Comparison of ENCODE assay signal across 8 mouse cellular contexts in genomic region chr4:154140182-154140212, GRCm38 (mm10). TPM values are rescaled to one million over a fixed set of nuclear protein-coding genes. Genes with fewer than 3 reads are reported as not detected.
A peak's percentile ranks its signal among the peaks of the same experiment; 100 is the strongest.
DNase-seq lines count a peak whose midpoint lies in the region; ATAC-seq and TF ChIP-seq lines count a peak whose summit lies in the region.

Gene Trp73, minus strand, starts transcription at chr4:154140208.

- H3K9me3 ChIP-seq in lung, embryonic 15.5 days, result no peaks in the 10 kb centered on the region
- H3K9me3 ChIP-seq in forebrain, embryonic 13.5 days (replicated peaks), result no peaks in the 10 kb centered on the region
- H3K9me3 ChIP-seq in limb, embryonic 12.5 days, result no peaks in the 10 kb centered on the region

- peaks cover 66% of the 10 kb centered on the region for H3K27me3 ChIP-seq in lung, embryonic 15.5 days
- H3K27me3 ChIP-seq in forebrain, embryonic 13.5 days, result peaks cover 68% of the 10 kb centered on the region
- peaks cover 68% of the 10 kb centered on the region for H3K27me3 ChIP-seq in limb, embryonic 12.5 days

- peak within 1 kb of the TSS; percentile 46 for H3K4me3 ChIP-seq in lung, embryonic 15.5 days
- peak within 1 kb of the TSS; percentile 83 for H3K4me3 ChIP-seq in forebrain, embryonic 13.5 days
- peak within 1 kb of the TSS; percentile 53 for H3K4me3 ChIP-seq in limb, embryonic 12.5 days (replicated peaks)
- H3K4me3 ChIP-seq in olfactory bulb, adult 2 months (ENCODE audit: insufficient read depth, low read depth, low read length), result peak within 1 kb of the TSS; percentile 28

- no peak for TF ChIP-seq POLR2A in olfactory bulb, adult 2 months (IDR thresholded peaks at IDR 0.05; ENCODE audit: insufficient read depth, low read depth, low read length)

- H3K4me1 ChIP-seq in lung, embryonic 15.5 days, result peaks cover 36% of the 10 kb centered on the region
- H3K4me1 ChIP-seq in forebrain, embryonic 13.5 days, result peaks cover 42% of the 10 kb centered on the region
- H3K4me1 ChIP-seq in limb, embryonic 12.5 days (replicated peaks), result peaks cover 27% of the 10 kb centered on the region
- peaks cover 23% of the 10 kb centered on the region for H3K4me1 ChIP-seq in olfactory bulb, adult 2 months (ENCODE audit: control insufficient read depth, insufficient read depth, low read length)

- WGBS in lung, embryonic 15.5 days, result 0% methylated on average over 4 of the region's 4 CpGs
- 0% methylated on average over 4 of the region's 4 CpGs for WGBS in forebrain, embryonic 13.5 days
- 3% methylated on average over 4 of the region's 4 CpGs for WGBS in limb, embryonic 12.5 days
- 0% methylated on average over 4 of the region's 4 CpGs for WGBS in olfactory bulb, adult 2 months

- DNase-seq in lung, postnatal 36 days, result no peak
- DNase-seq in urinary bladder, adult 2 months (ENCODE audit: low spot score), result no peak
- DNase-seq in embryo, embryonic 10 days (ENCODE audit: low spot score), result no peak
- DNase-seq in urinary bladder, adult 18-20 months (ENCODE audit: low spot score in 2 of 2), result no peak

- H3K9ac ChIP-seq in lung, embryonic 15.5 days, result peak within 1 kb of the TSS; percentile 31
- H3K9ac ChIP-seq in forebrain, embryonic 13.5 days, result peak within 1 kb of the TSS; percentile 63
- H3K9ac ChIP-seq in limb, embryonic 12.5 days (replicated peaks), result peak within 1 kb of the TSS; percentile 62

- H3K4me2 ChIP-seq in lung, embryonic 15.5 days, result peak within 1 kb of the TSS; percentile 94
- H3K4me2 ChIP-seq in forebrain, embryonic 13.5 days, result peak within 1 kb of the TSS; percentile 86
- peak within 1 kb of the TSS; percentile 89 for H3K4me2 ChIP-seq in limb, embryonic 12.5 days

- H3K27ac ChIP-seq in lung, embryonic 15.5 days, result no peak within 1 kb of the TSS
- H3K27ac ChIP-seq in forebrain, embryonic 13.5 days, result no peak within 1 kb of the TSS
- H3K27ac ChIP-seq in limb, embryonic 12.5 days, result no peak within 1 kb of the TSS
- H3K27ac ChIP-seq in olfactory bulb, adult 2 months (ENCODE audit: insufficient read depth, low read depth, low read length), result no peak within 1 kb of the TSS

- ATAC-seq in lung, embryonic 15.5 days (ENCODE audit: borderline replicate concordance, extremely low read depth, low FRiP score, low TSS enrichment), result no peak
- ATAC-seq in forebrain, embryonic 13.5 days, result no peak
- no peak for ATAC-seq in limb, embryonic 12.5 days (ENCODE audit: insufficient number of reproducible peaks, insufficient read depth, low FRiP score, low TSS enrichment, low read depth)

- TF ChIP-seq CTCF in olfactory bulb, adult 2 months (IDR thresholded peaks at IDR 0.05; ENCODE audit: insufficient read depth, low read depth, low read length), result no peak

- no peaks in the 10 kb centered on the region for H3K36me3 ChIP-seq in lung, embryonic 15.5 days
- H3K36me3 ChIP-seq in forebrain, embryonic 13.5 days (ENCODE audit: poor library complexity, severe bottlenecking), result no peaks in the 10 kb centered on the region
- H3K36me3 ChIP-seq in limb, embryonic 12.5 days, result no peaks in the 10 kb centered on the region

RNA-seq across cellular contexts. Expression of gene Trp73, which starts in this region (rescaled TPM):
- polyA plus RNA-seq in lung, embryonic 15.5 days (2015; fragmentation: Nextera tagmentation; extraction: Ambion mirVana), result 1.6 and 1.8 TPM in 2 replicates
- 5.2 and 5.9 TPM in 2 replicates for polyA plus RNA-seq in forebrain, embryonic 13.5 days (2015; fragmentation: Nextera tagmentation; extraction: Ambion mirVana)
- polyA plus RNA-seq in limb, embryonic 12.5 days (2016; fragmentation: Nextera tagmentation; extraction: Ambion mirVana), result 1.2 and 1.9 TPM in 2 replicates
- not detected in 2 replicates for polyA plus RNA-seq in olfactory bulb, adult 2 months (2012; ENCODE audit: insufficient read depth, insufficient read length, low replicate concordance, missing spikeins)
- 0.03 TPM in 1 of 2 replicates, not detected in the other for polyA plus RNA-seq in urinary bladder, adult 2 months (2012; rRNA removed)

Comparison
In these comparisons a context has a peak if more than half of its experiments do, and no peak if none do; other contexts are left out.
1. H3K4me3 ChIP-seq: peak in every context shown above with its lines; median percentile 83 in forebrain, embryonic 13.5 days; 53 in limb, embryonic 12.5 days; 46 in lung, embryonic 15.5 days; 28 in olfactory bulb, adult 2 months.